Mouse (Mus musculus): Measurements from ENCODE around the gene Pde6b. TPM values are rescaled to one million over a fixed set of nuclear protein-coding genes. Genes with fewer than 3 reads are reported as not detected.

The Pde6b gene
- polyA plus RNA-seq, 1 experiment: 0.02 TPM

DNA sequence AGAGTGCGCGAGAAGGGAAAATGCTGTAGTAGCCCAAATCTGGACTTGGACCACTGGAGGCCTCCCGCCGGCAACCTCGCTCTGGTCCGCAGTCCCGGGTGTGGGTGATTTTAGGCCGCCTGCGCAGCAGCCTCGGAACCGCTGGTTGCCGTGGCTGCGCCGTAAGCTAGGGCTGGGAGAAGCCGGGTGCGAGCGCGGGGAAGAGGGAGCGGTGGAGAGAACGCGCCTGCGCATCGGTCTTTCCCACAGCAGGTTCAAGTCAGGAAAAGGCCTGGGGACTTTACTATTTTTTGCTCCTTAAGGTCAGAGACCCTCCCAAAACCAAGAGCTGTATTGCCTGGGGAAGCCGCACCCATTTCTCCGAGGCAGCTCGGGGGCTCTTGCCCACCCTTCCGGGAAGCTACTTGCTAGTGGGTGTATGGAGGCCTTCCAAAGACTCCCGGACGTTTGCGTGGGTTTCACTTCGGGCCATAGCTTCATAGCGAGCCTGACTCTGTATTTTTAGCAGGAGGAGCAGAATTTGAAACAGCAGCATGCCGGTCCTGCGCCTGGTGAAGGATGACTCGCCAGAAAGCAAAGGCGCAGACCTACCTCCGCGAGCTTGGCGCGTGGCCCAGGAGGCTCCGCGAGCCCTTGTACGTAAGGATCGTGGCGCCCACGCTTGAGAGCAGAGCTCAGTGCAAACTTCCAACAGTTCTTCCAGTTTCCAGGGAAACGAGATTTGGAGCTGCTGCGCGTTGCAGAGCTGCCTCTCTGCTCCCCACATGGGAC lies 19.2 kb upstream of the Pde6b start:
- Histone ChIP-seq H3ac (ENCODE audit: control insufficient read depth, insufficient read length) (no peak overlapping the region), H3K4me3 (peak overlapping the region; percentile 10), H3K4me2 (ENCODE audit: low read depth) (peak overlapping the region; percentile 95), H3K27me3 (ENCODE audit: control insufficient read depth, insufficient read depth, insufficient read length) (peaks cover 43% of the 10 kb centered on the region), H3K79me2 (ENCODE audit: control insufficient read depth, insufficient read depth) (no peaks in the 10 kb centered on the region), H3K36me3 (ENCODE audit: control insufficient read depth, insufficient read depth) (no peaks in the 10 kb centered on the region)
- TF ChIP-seq POLR2A (IDR thresholded peaks at IDR 0.05; ENCODE audit: insufficient read length, low read depth) (no peak), MAX (IDR thresholded peaks at IDR 0.05; ENCODE audit: low read depth) (no peak), E2F4 (IDR thresholded peaks at IDR 0.05; ENCODE audit: insufficient read depth) (no peak), TCF12 (IDR thresholded peaks at IDR 0.05; ENCODE audit: insufficient read depth, poor library complexity, severe bottlenecking) (no peak), MYOD1 (IDR thresholded peaks at IDR 0.05; ENCODE audit: control insufficient read depth in 1 of 3, insufficient read length in 2 of 3, low read depth in 2 of 3) (no peak), SRF (IDR thresholded peaks at IDR 0.05; ENCODE audit: control insufficient read depth, insufficient read length, low read depth) (no peak), USF1 (IDR thresholded peaks at IDR 0.05; ENCODE audit: low read depth) (no peak), CEBPB (IDR thresholded peaks at IDR 0.05; ENCODE audit: insufficient read depth, poor library complexity, severe bottlenecking) (no peak)

DNA sequence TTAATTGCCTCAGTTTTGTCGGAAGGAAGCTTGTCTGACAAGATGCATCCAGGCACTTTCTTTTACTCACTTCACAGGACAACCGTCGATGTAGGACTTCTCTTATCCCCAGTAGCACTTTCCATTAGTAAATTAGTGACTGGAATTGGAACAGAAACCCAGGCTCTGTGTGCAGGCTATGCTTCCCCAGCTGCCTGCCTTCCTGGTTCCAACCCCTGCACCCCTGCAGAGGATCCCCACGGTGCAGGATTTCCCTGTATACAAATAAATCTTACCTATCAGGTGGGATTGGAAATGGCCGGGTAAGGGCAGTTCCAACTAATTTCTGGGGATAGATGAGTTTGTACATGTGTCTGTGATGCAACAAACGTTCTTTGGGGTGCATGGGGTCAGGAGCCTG lies 18.2 kb upstream of the Pde6b start:
- Histone ChIP-seq H3K36me3 (ENCODE audit: control insufficient read depth, insufficient read depth) (no peaks in the 10 kb centered on the region), H3K4me3 (no peak overlapping the region), H3K4me2 (ENCODE audit: low read depth) (no peak overlapping the region), H3K79me2 (ENCODE audit: control insufficient read depth, insufficient read depth) (no peaks in the 10 kb centered on the region), H3K27me3 (ENCODE audit: control insufficient read depth, insufficient read depth, insufficient read length) (peaks cover 38% of the 10 kb centered on the region), H3ac (ENCODE audit: control insufficient read depth, insufficient read length) (no peak overlapping the region)
- TF ChIP-seq POLR2A (IDR thresholded peaks at IDR 0.05; ENCODE audit: insufficient read length, low read depth): no peak
- TF ChIP-seq MYOD1 (IDR thresholded peaks at IDR 0.05; ENCODE audit: control insufficient read depth in 1 of 3, insufficient read length in 2 of 3, low read depth in 2 of 3): no peak
- TF ChIP-seq POLR2AphosphoS2 (IDR thresholded peaks at IDR 0.05; ENCODE audit: insufficient read length, low read depth): no peak
- TF ChIP-seq TCF3 (IDR thresholded peaks at IDR 0.05; ENCODE audit: insufficient read length, low read depth): no peak
- no peak for TF ChIP-seq MYOG (IDR thresholded peaks at IDR 0.05; ENCODE audit: control insufficient read depth in 1 of 3, insufficient read depth in 1 of 3, insufficient read length in 2 of 3, low read depth in 2 of 3)
- no peak for TF ChIP-seq CEBPB (IDR thresholded peaks at IDR 0.05; ENCODE audit: insufficient read depth, poor library complexity, severe bottlenecking)
- no peak for TF ChIP-seq E2F4 (IDR thresholded peaks at IDR 0.05; ENCODE audit: insufficient read depth)
- TF ChIP-seq USF1 (IDR thresholded peaks at IDR 0.05; ENCODE audit: low read depth): no peak
- no peak for TF ChIP-seq MAX (IDR thresholded peaks at IDR 0.05; ENCODE audit: low read depth)

DNA sequence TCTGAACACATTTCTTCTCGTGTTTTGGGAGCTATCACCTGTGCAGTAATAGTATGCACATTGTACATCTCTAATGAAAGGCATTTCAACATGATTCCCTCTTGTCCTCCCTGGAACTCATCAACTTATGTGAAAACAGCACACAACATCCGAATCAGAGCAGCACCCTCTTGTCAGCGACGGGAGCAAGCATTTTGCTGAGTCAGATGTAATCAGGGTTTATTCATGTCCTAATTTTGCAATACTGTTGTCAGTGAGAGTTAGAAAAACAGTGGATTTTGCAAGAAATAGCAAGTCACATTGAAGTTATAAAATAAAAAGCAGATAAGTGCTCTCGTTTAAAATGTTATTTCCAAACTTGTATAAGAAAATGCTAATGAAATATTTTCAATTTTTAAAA lies 14.1 kb upstream of the Pde6b start:
- TF ChIP-seq SRF (IDR thresholded peaks at IDR 0.05; ENCODE audit: control insufficient read depth, insufficient read length, low read depth) (no peak), MYOD1 (IDR thresholded peaks at IDR 0.05; ENCODE audit: control insufficient read depth in 1 of 3, insufficient read length in 2 of 3, low read depth in 2 of 3) (no peak), POLR2AphosphoS2 (IDR thresholded peaks at IDR 0.05; ENCODE audit: insufficient read length, low read depth) (no peak), USF1 (IDR thresholded peaks at IDR 0.05; ENCODE audit: low read depth) (no peak), E2F4 (IDR thresholded peaks at IDR 0.05; ENCODE audit: insufficient read depth) (no peak), TCF12 (IDR thresholded peaks at IDR 0.05; ENCODE audit: insufficient read depth, poor library complexity, severe bottlenecking) (no peak), CEBPB (IDR thresholded peaks at IDR 0.05; ENCODE audit: insufficient read depth, poor library complexity, severe bottlenecking) (no peak), MAX (IDR thresholded peaks at IDR 0.05; ENCODE audit: low read depth) (no peak), POLR2A (IDR thresholded peaks at IDR 0.05; ENCODE audit: insufficient read length, low read depth) (no peak), TCF3 (IDR thresholded peaks at IDR 0.05; ENCODE audit: insufficient read length, low read depth) (no peak), REST (IDR thresholded peaks at IDR 0.05; ENCODE audit: insufficient read depth, insufficient read length) (no peak)
- H3K79me2 ChIP-seq (ENCODE audit: control insufficient read depth, insufficient read depth): no peaks in the 10 kb centered on the region
- H3K4me2 ChIP-seq (ENCODE audit: low read depth): no peak overlapping the region
- no peaks in the 10 kb centered on the region for H3K36me3 ChIP-seq (ENCODE audit: control insufficient read depth, insufficient read depth)
- H3K4me3 ChIP-seq: no peak overlapping the region
- peaks cover 5% of the 10 kb centered on the region for H3K27me3 ChIP-seq (ENCODE audit: control insufficient read depth, insufficient read depth, insufficient read length)
- no peak overlapping the region for H3ac ChIP-seq (ENCODE audit: control insufficient read depth, insufficient read length)

DNA sequence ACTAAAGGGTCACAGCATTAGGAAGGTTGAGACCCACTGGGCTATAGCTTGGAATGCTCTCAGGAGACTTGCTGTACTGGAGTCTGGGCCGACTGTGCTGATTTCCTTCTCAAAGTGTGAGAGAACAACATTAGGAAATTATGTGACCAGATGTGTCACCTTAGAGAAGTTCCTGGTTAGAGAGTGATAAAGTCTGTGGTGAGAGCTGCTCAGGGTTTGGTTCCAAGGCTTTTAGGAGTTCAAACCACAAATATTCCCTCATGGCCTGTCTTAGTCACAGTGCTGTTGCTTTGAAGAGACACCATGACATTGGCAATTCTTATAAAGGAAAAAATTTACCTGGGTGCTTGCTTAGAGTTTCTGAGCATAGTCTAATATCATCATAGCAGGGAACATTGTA lies 12.1 kb upstream of the Pde6b start:
- H3ac ChIP-seq (ENCODE audit: control insufficient read depth, insufficient read length): no peak overlapping the region
- no peaks in the 10 kb centered on the region for H3K27me3 ChIP-seq (ENCODE audit: control insufficient read depth, insufficient read depth, insufficient read length)
- no peak overlapping the region for H3K4me2 ChIP-seq (ENCODE audit: low read depth)
- H3K4me3 ChIP-seq: no peak overlapping the region
- no peaks in the 10 kb centered on the region for H3K79me2 ChIP-seq (ENCODE audit: control insufficient read depth, insufficient read depth)
- no peaks in the 10 kb centered on the region for H3K36me3 ChIP-seq (ENCODE audit: control insufficient read depth, insufficient read depth)
- TF ChIP-seq MAX (IDR thresholded peaks at IDR 0.05; ENCODE audit: low read depth) (no peak), SRF (IDR thresholded peaks at IDR 0.05; ENCODE audit: control insufficient read depth, insufficient read length, low read depth) (no peak), CEBPB (IDR thresholded peaks at IDR 0.05; ENCODE audit: insufficient read depth, poor library complexity, severe bottlenecking) (no peak), POLR2A (IDR thresholded peaks at IDR 0.05; ENCODE audit: insufficient read length, low read depth) (no peak), MYOG (IDR thresholded peaks at IDR 0.05; ENCODE audit: control insufficient read depth in 1 of 3, insufficient read depth in 1 of 3, insufficient read length in 2 of 3, low read depth in 2 of 3) (no peak), TCF3 (IDR thresholded peaks at IDR 0.05; ENCODE audit: insufficient read length, low read depth) (no peak), MYOD1 (IDR thresholded peaks at IDR 0.05; ENCODE audit: control insufficient read depth in 1 of 3, insufficient read length in 2 of 3, low read depth in 2 of 3) (no peak), REST (IDR thresholded peaks at IDR 0.05; ENCODE audit: insufficient read depth, insufficient read length) (no peak), E2F4 (IDR thresholded peaks at IDR 0.05; ENCODE audit: insufficient read depth) (no peak), POLR2AphosphoS2 (IDR thresholded peaks at IDR 0.05; ENCODE audit: insufficient read length, low read depth) (no peak), USF1 (IDR thresholded peaks at IDR 0.05; ENCODE audit: low read depth) (no peak), TCF12 (IDR thresholded peaks at IDR 0.05; ENCODE audit: insufficient read depth, poor library complexity, severe bottlenecking) (no peak)
